Mouse (Mus musculus) cerebellum, adult 9-11 months (tissue): ENCODE results near the gene Paqr7.
A peak's percentile ranks its signal among the peaks of the same experiment; 100 is the strongest.

Source experiments
- DNase-seq: peaks from one replicate; pipeline ENCODE4 v3.0.0; 2022

Paqr7 gene

GRCm38 (mm10) chr4:134505303-134505789 is 8.8 kb downstream of the Paqr7 start:
- DNase-seq, result no peak

GRCm38 (mm10) chr4:134505966-134506594 is 9.6 kb downstream of the Paqr7 start:
- no peak for DNase-seq

GRCm38 (mm10) chr4:134506713-134507112 is 10.2 kb downstream of the Paqr7 start:
- no peak for DNase-seq

GRCm38 (mm10) chr4:134510396-134510795 is 13.9 kb downstream of the Paqr7 start:
- no peak for DNase-seq

GRCm38 (mm10) chr4:134510845-134511411 is 14.4 kb downstream of the Paqr7 start, which contains the start of gene Aunip:
TSS of gene Aunip (plus strand) at chr4:134510999.
- DNase-seq, result peak; percentile 85

- DNase-seq, result no peak
These were observed 15.2 kb downstream of the Paqr7 start for GRCm38 (mm10) chr4:134511730-134512129.

GRCm38 (mm10) chr4:134512798-134513197 is 16.3 kb downstream of the Paqr7 start:
- DNase-seq, result no peak

GRCm38 (mm10) chr4:134514309-134514930 is 17.9 kb downstream of the Paqr7 start:
- DNase-seq, result no peak

GRCm38 (mm10) chr4:134515614-134516013 is 19.1 kb downstream of the Paqr7 start:
- no peak for DNase-seq

- DNase-seq, result no peak
These were observed 20.5 kb downstream of the Paqr7 start for GRCm38 (mm10) chr4:134516981-134517380.

GRCm38 (mm10) chr4:134517719-134518118 is 21.2 kb downstream of the Paqr7 start:
- no peak for DNase-seq

- DNase-seq, result no peak
These were observed 22.0 kb downstream of the Paqr7 start for GRCm38 (mm10) chr4:134518541-134518940.

- DNase-seq, result no peak
These were observed 22.8 kb downstream of the Paqr7 start for GRCm38 (mm10) chr4:134519281-134519680.

GRCm38 (mm10) chr4:134523447-134523846 is 26.9 kb downstream of the Paqr7 start:
- no peak for DNase-seq

GRCm38 (mm10) chr4:134525806-134526205 is 29.3 kb downstream of the Paqr7 start:
- DNase-seq, result no peak

GRCm38 (mm10) chr4:134526220-134526619 is 29.7 kb downstream of the Paqr7 start:
- no peak for DNase-seq

GRCm38 (mm10) chr4:134532928-134533327 is 36.4 kb downstream of the Paqr7 start:
- no peak for DNase-seq

GRCm38 (mm10) chr4:134533421-134533820 is 36.9 kb downstream of the Paqr7 start:
- DNase-seq, result no peak

GRCm38 (mm10) chr4:134534124-134534886 is 37.8 kb downstream of the Paqr7 start:
- DNase-seq, result peak; percentile 62

- DNase-seq, result peak; percentile 98
These were observed 38.7 kb downstream of the Paqr7 start, which contains the start of gene Mtfr1l for GRCm38 (mm10) chr4:134534932-134535786. TSS of gene Mtfr1l (minus strand) at chr4:134535387.

- peak; percentile 66 for DNase-seq
These were observed 39.3 kb downstream of the Paqr7 start for GRCm38 (mm10) chr4:134535787-134536151.

GRCm38 (mm10) chr4:134538997-134539580 is 42.6 kb downstream of the Paqr7 start:
- DNase-seq, result peak; percentile 60
